Mouse (Mus musculus) cerebellum, adult 11 months (tissue): ENCODE results near the gene Lrg1.

Experiments used
- DNase-seq: peaks from one replicate; pipeline ENCODE4 v3.0.0; 2022

Lrg1 gene

GRCm38 (mm10) chr17:56072243-56072642, 49.6 kb downstream of the Lrg1 start:
- no peak for DNase-seq

GRCm38 (mm10) chr17:56071126-56071525, 50.7 kb downstream of the Lrg1 start:
- no peak for DNase-seq
